Mouse (Mus musculus) megakaryocyte, embryonic 14.5 days (primary cell): ENCODE results near the gene Patj.

Source experiments
- FLI1 ChIP-seq: IDR thresholded peaks from 2 replicates; pipeline ENCODE4 v1.6.1; 2012; ENCODE audit warnings: low read length, inconsistent platforms, mixed read lengths
- GATA1 ChIP-seq: IDR thresholded peaks from 3 replicates; pipeline ENCODE4 v1.6.1; 2012; ENCODE audit warnings: mixed read lengths, low read length, inconsistent platforms, borderline replicate concordance

DNA sequence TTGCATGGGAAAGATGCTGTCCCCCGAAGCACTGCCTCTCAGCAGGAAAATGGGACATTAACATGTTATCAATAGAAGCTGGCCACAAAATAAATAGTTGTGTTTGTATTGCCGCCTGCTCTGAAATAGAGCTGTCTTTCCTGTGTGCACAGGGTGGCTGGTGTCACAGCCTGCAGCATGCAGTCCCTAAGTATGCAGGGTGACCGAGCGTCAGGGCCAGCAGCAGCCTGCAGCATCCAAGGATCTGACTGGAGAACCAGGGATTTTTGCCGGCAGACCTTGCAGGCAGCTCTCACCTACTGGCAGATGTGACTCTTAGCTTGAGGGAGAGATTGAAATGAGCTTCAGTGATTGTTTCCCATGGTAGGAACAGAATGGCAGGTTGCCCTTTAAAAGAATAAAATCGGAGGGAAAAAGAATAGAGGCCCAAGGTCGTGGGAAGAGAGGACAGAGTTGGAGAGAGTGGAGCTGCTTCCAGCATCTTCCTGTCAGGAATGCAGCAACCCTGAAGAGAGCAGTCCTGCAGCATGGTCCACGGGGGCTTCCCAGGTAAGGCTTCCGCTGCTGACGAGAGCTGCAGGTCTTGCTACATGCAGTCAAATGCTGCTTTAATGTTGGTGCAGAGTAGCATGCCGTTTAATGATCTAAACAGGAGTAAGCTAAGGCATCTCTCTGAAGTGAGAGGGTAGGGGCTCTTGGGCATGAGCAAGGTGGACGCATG lies 151.0 kb downstream of the Patj start:
- TF ChIP-seq FLI1 (no peak), GATA1 (no peak)
